Mouse (Mus musculus) heart, embryonic 11.5 days (tissue): ENCODE results near the gene Adamts17. TPM values are rescaled to one million over a fixed set of nuclear protein-coding genes. Genes with fewer than 3 reads are reported as not detected.

ENCODE experiments used
- ATAC-seq: fragments of 200-750 bp; cut with Nextera tagmentation; replicated peaks from 2 replicates; pipeline ENCODE4 v1.8.0; 2017; ENCODE audit warnings: moderate library complexity; ENCODE audit not compliant: insufficient number of reproducible peaks, low FRiP score, low TSS enrichment
- H3K27ac ChIP-seq: fragments of 300-500 bp; sonication (generic); 2 replicates; pipeline ENCODE4 v1.5.1; 2014; ENCODE audit warnings: mild to moderate bottlenecking, low read depth, low read length
- H3K27me3 ChIP-seq: fragments of 300-500 bp; sonication (generic); 2 replicates; pipeline ENCODE4 v1.6.1; 2014; ENCODE audit warnings: mild to moderate bottlenecking, low read length, mixed read lengths; ENCODE audit not compliant: control insufficient read depth, insufficient read depth
- H3K36me3 ChIP-seq: fragments of 300-500 bp; sonication (generic); 2 replicates; pipeline ENCODE4 v1.6.1; 2014; ENCODE audit warnings: mild to moderate bottlenecking, low read length, moderate library complexity, mixed read lengths; ENCODE audit not compliant: control insufficient read depth, insufficient read depth
- H3K4me1 ChIP-seq: fragments of 300-500 bp; sonication (generic); 2 replicates; pipeline ENCODE4 v1.6.1; 2014; ENCODE audit warnings: low read length; ENCODE audit not compliant: control insufficient read depth, insufficient read depth
- H3K4me2 ChIP-seq: fragments of 300-500 bp; sonication (generic); 2 replicates; pipeline ENCODE4 v1.6.1; 2014; ENCODE audit warnings: mild to moderate bottlenecking, moderate library complexity
- H3K4me3 ChIP-seq: fragments of 300-500 bp; sonication (generic); 2 replicates; pipeline ENCODE4 v1.5.1; 2014; ENCODE audit warnings: low read depth, low read length
- H3K9ac ChIP-seq: fragments of 300-500 bp; sonication (generic); 2 replicates; pipeline ENCODE4 v1.6.1; 2014; ENCODE audit warnings: mild to moderate bottlenecking, low read depth, low read length, moderate library complexity
- H3K9me3 ChIP-seq: fragments of 300-500 bp; sonication (generic); replicated peaks from 2 replicates; pipeline ENCODE4 v1.6.1; 2016; ENCODE audit warnings: low read length; ENCODE audit not compliant: control insufficient read depth
- WGBS: fragments of 180-500 bp; shearing (Covaris S2); extraction: QIAGEN DNeasy Blood & Tissue Kit; methylation state at CpG from one replicate; pipeline ENCODE4 v1.1.7; 2014; ENCODE audit not compliant: insufficient replicate concordance; 5-methylcytosine and 5-hydroxymethylcytosine counted together
- polyA plus RNA-seq: library from polyadenylated mRNA; unstranded; fragments of >200 nt; fragmentation: Nextera tagmentation; extraction: Ambion mirVana; gene quantifications from 2 replicates; pipeline ENCODE4 v1.2.1, GENCODE M21; 2014

Gene Adamts17
- polyA plus RNA-seq, 1 experiment from 2014 or later: 2.8 TPM

DNA sequence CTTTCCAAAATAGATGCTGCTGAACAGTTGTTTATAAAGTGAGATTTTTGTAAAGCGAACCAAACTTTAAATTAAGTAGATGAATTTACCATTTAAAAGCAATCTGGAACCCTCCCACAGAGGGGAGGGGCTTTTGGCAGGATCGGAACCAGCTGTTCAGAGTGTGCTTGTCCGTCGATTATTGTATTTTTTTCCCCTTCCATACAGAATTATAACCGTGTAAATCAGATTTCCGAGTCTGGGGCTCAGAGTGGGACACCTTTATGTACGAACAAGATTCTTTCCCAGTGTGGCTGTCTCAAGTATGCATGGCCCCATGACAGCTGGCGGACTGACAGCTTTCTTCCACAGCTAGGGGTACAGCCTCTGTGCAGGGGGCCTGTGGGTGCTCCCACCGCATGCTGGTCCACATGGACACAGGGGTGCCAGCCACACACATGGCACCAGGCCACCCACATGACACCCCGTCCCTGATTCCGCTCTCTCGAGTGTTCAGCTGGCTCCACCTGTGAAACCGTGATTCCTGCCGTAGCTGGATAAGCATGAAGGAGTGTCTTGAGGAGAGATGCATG is 32.5 kb downstream of the Adamts17 start:
- Histone ChIP-seq H3K4me3 (no peak overlapping the region), H3K4me1 (peaks cover 23% of the 10 kb centered on the region), H3K27ac (no peak overlapping the region), H3K36me3 (no peaks in the 10 kb centered on the region), H3K9me3 (0 out of 2 replicates have a peak, but pooled peaks cover 2% of the 10 kb centered on the region), H3K9ac (no peak overlapping the region), H3K4me2 (no peak overlapping the region), H3K27me3 (no peaks in the 10 kb centered on the region)
- 80% methylated on average over 14 of the region's 14 CpGs for WGBS
- ATAC-seq: no peak

GRCm38 (mm10) chr7:66873235-66873634 is 33.7 kb downstream of the Adamts17 start:
- 82% methylated on average over 2 of the region's 2 CpGs for WGBS
- no peaks in the 10 kb centered on the region for H3K36me3 ChIP-seq

GRCm38 (mm10) chr7:66891431-66891830 is 51.9 kb downstream of the Adamts17 start:
- H3K4me1 ChIP-seq: peaks cover 4% of the 10 kb centered on the region
- no peak overlapping the region for H3K4me3 ChIP-seq
- no peak overlapping the region for H3K9ac ChIP-seq
- H3K36me3 ChIP-seq: no peaks in the 10 kb centered on the region
- ATAC-seq: no peak
- no peaks in the 10 kb centered on the region for H3K9me3 ChIP-seq
- H3K4me2 ChIP-seq: no peak overlapping the region
- H3K27ac ChIP-seq: no peak overlapping the region
- 74% methylated on average over 2 of the region's 2 CpGs for WGBS
- no peaks in the 10 kb centered on the region for H3K27me3 ChIP-seq

More at GRCm38 (mm10) chr7:66873235-66873634, 33.7 kb downstream of the Adamts17 start:
- 0 out of 2 replicates have a peak, but pooled peaks cover 2% of the 10 kb centered on the region for H3K9me3 ChIP-seq
- H3K4me2 ChIP-seq: no peak overlapping the region
- H3K4me3 ChIP-seq: no peak overlapping the region
- H3K27ac ChIP-seq: no peak overlapping the region
- peaks cover 19% of the 10 kb centered on the region for H3K4me1 ChIP-seq
- no peaks in the 10 kb centered on the region for H3K27me3 ChIP-seq
- H3K9ac ChIP-seq: no peak overlapping the region
- ATAC-seq: no peak

DNA sequence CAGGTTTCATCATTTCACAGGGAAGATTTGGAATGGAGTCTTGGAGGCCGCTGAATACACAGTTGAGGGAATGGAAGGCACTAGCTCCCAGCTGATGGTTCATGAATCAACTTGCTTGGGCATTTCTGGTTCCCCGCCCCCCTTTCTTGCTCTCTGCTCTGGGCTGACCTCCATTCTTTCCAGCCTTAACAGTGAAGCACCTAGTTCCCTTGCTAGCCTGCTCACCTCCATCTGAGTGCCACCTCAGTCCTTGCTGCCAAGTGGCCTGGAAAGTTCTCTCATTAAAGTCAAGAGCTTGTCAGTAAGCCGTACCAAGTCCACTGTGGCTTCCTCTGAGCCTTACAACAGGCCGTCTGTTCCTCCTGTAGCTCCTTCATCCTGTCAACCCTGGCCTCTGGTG is 52.6 kb downstream of the Adamts17 start:
- WGBS: 75% methylated on average over 4 of the region's 4 CpGs
- Histone ChIP-seq H3K4me1 (peaks cover 4% of the 10 kb centered on the region), H3K4me2 (no peak overlapping the region), H3K9ac (no peak overlapping the region), H3K9me3 (no peaks in the 10 kb centered on the region), H3K4me3 (no peak overlapping the region), H3K27ac (no peak overlapping the region), H3K36me3 (no peaks in the 10 kb centered on the region), H3K27me3 (no peaks in the 10 kb centered on the region)
- ATAC-seq: no peak

GRCm38 (mm10) chr7:66902376-66902775 is 62.8 kb downstream of the Adamts17 start:
- no peak for ATAC-seq

DNA sequence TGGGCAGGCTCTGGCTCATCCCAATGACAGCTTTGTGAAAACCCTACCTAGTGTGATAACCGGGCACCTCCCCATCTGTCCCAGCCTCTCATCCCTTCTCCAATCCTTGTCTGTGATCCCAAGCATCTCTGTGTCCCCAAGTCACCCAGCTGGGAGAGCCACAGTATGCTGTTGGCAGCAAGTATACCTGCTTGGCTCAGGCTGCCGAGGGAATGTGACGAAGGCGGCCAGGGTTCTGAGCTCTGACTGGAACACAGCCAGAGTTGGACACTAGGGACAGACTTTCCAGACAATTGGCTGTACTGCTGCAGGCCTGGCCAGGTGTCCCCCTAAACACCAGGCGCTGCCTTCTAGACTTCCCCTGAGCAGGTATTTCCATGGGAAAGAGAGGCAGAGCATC is 63.5 kb downstream of the Adamts17 start:
- no peak for ATAC-seq
- 81% methylated on average over 5 of the region's 5 CpGs for WGBS
- Histone ChIP-seq H3K4me2 (no peak overlapping the region), H3K27me3 (no peaks in the 10 kb centered on the region), H3K36me3 (no peaks in the 10 kb centered on the region), H3K9ac (no peak overlapping the region), H3K9me3 (no peaks in the 10 kb centered on the region), H3K4me1 (no peaks in the 10 kb centered on the region), H3K27ac (no peak overlapping the region), H3K4me3 (no peak overlapping the region)

More at GRCm38 (mm10) chr7:66902376-66902775, 62.8 kb downstream of the Adamts17 start:
- no peak overlapping the region for H3K4me3 ChIP-seq
- no peak overlapping the region for H3K9ac ChIP-seq
- no peaks in the 10 kb centered on the region for H3K36me3 ChIP-seq
- H3K4me1 ChIP-seq: no peaks in the 10 kb centered on the region
- WGBS: 84% methylated on average over 7 of the region's 7 CpGs
- H3K27ac ChIP-seq: no peak overlapping the region
- H3K9me3 ChIP-seq: no peaks in the 10 kb centered on the region
- no peak overlapping the region for H3K4me2 ChIP-seq
- no peaks in the 10 kb centered on the region for H3K27me3 ChIP-seq

GRCm38 (mm10) chr7:66905941-66906340 is 66.4 kb downstream of the Adamts17 start:
- Histone ChIP-seq H3K27me3 (no peaks in the 10 kb centered on the region), H3K27ac (no peak overlapping the region), H3K4me2 (no peak overlapping the region), H3K36me3 (peaks cover 3% of the 10 kb centered on the region; the same call in 1 of the 2 replicates), H3K9ac (no peak overlapping the region), H3K4me3 (no peak overlapping the region), H3K9me3 (no peaks in the 10 kb centered on the region), H3K4me1 (no peaks in the 10 kb centered on the region)
- 76% methylated on average over 4 of the region's 4 CpGs for WGBS
- no peak for ATAC-seq

GRCm38 (mm10) chr7:66912866-66913265 is 73.3 kb downstream of the Adamts17 start:
- Histone ChIP-seq H3K27me3 (no peaks in the 10 kb centered on the region), H3K4me3 (no peak overlapping the region), H3K9ac (no peak overlapping the region), H3K4me2 (no peak overlapping the region), H3K9me3 (no peaks in the 10 kb centered on the region), H3K27ac (peak overlapping the region; percentile 64), H3K4me1 (peaks cover 8% of the 10 kb centered on the region), H3K36me3 (peaks cover 3% of the 10 kb centered on the region; the same call in 1 of the 2 replicates)
- 0 out of 2 replicates have a peak, but pooled peaks have one; percentile 52 for ATAC-seq
- 34% methylated on average over 5 of the region's 5 CpGs for WGBS

DNA sequence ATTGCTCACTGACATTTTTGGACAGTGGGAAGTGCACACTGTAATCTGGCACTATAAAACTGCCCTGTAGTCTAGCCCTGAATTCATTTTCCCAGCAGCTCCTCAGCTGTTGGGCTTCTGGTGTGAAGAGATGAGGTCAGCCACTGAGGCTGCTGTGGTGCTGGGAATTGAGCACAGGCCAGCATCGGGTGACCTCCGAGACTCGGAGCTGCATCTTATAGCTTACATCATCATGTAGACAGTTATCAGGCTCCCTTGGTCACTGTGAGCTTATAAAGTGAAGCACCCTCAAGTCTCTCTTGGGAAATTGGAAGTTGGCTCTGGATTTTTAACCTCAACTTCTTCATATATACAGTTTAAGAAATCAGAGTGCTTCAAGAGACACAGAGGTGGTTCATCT is 84.1 kb downstream of the Adamts17 start:
- no peak overlapping the region for H3K4me2 ChIP-seq
- no peaks in the 10 kb centered on the region for H3K27me3 ChIP-seq
- H3K9ac ChIP-seq: no peak overlapping the region
- WGBS: 77% methylated on average over 3 of the region's 3 CpGs
- H3K9me3 ChIP-seq: no peaks in the 10 kb centered on the region
- H3K36me3 ChIP-seq: no peaks in the 10 kb centered on the region
- no peak for ATAC-seq
- H3K27ac ChIP-seq: no peak overlapping the region
- no peaks in the 10 kb centered on the region for H3K4me1 ChIP-seq
- no peak overlapping the region for H3K4me3 ChIP-seq
